Mouse (Mus musculus) kidney, embryonic 15.5 days (tissue): ENCODE measurements around the gene Gm11549. TPM values are rescaled to one million over a fixed set of nuclear protein-coding genes. Genes with fewer than 3 reads are reported as not detected.

Experiments
- ATAC-seq: fragments of 200-750 bp; cut with Nextera tagmentation; replicated peaks from 2 replicates; pipeline ENCODE4 v1.8.0; 2017; ENCODE audit warnings: moderate TSS enrichment; ENCODE audit not compliant: low FRiP score
- H3K27ac ChIP-seq: fragments of 300-500 bp; sonication (generic); 2 replicates; pipeline ENCODE4 v1.5.1; 2015; ENCODE audit warnings: mild to moderate bottlenecking, inconsistent platforms
- H3K27me3 ChIP-seq: fragments of 300-500 bp; sonication (generic); 2 replicates; pipeline ENCODE4 v1.6.1; 2015; ENCODE audit warnings: inconsistent platforms
- H3K36me3 ChIP-seq: fragments of 300-500 bp; sonication (generic); 2 replicates; pipeline ENCODE4 v1.6.1; 2015; ENCODE audit warnings: inconsistent platforms
- H3K4me1 ChIP-seq: fragments of 300-500 bp; sonication (generic); 2 replicates; pipeline ENCODE4 v1.6.1; 2015; ENCODE audit warnings: inconsistent platforms
- H3K4me2 ChIP-seq: fragments of 300-500 bp; sonication (generic); 2 replicates; pipeline ENCODE4 v1.6.1; 2015; ENCODE audit warnings: moderate library complexity, mild to moderate bottlenecking, inconsistent platforms
- H3K4me3 ChIP-seq: fragments of 300-500 bp; sonication (generic); replicated peaks from 2 replicates; pipeline ENCODE4 v1.5.1; 2015; ENCODE audit warnings: mild to moderate bottlenecking, inconsistent platforms
- H3K9ac ChIP-seq: fragments of 300-500 bp; sonication (generic); 2 replicates; pipeline ENCODE4 v1.6.1; 2015; ENCODE audit warnings: mild to moderate bottlenecking, inconsistent platforms
- H3K9me3 ChIP-seq: fragments of 300-500 bp; sonication (generic); replicated peaks from 2 replicates; pipeline ENCODE4 v1.6.1; 2016; ENCODE audit warnings: inconsistent platforms
- WGBS: fragments of 180-500 bp; shearing (Covaris S2); methylation state at CpG from one replicate; pipeline ENCODE4 v1.1.7; 2015; ENCODE audit warnings: mixed read lengths; 5-methylcytosine and 5-hydroxymethylcytosine counted together
- polyA plus RNA-seq: library from polyadenylated mRNA; unstranded; fragments of >200 nt; fragmentation: Nextera tagmentation; extraction: Ambion mirVana; gene quantifications from 2 replicates; pipeline ENCODE4 v1.2.1, GENCODE M21; 2015

Gene Gm11549
- polyA plus RNA-seq, 1 experiment from 2014 or later, result 0.05 TPM

DNA sequence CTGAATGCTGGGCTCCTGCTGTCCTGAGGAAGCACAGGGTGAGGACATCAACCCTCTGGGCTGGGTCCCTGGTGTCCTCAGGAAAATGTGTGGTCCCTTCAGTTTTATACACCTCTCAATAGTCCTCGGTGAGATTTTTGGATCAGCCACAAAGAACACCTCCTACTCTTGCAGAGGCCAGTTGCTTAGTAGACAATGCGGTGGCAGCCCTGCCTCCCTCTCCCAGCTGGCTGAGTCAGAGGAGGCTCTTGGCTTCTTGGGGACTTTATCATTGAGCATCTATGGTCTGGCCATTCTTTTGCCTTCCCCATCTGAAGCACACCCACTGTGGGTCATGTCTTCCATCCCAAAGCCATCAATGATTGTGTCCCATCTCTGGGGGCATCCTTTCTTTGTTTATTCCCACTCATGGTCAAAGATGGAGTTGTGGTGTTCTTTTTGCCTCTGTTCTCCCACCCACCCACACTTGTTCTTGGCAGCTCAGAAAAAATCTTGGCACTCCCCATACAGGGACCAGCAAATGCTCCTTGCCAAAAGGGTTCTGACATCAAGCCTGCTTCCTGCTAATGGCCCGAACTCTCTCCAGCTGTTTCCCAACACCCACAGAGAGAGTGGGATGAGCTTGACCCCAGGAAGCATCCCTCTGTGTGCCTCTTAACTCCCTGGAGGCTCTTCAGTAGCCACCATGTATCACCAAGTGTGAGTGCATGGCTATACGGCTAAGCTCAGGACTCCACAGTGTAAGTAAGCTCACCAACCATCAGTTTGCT is 16.3 kb upstream of the Gm11549 start:
- Histone ChIP-seq H3K27me3 (no peaks in the 10 kb centered on the region; the same call in 1 of the 2 replicates), H3K4me1 (peaks cover 5% of the 10 kb centered on the region; the same call in 1 of the 2 replicates), H3K4me3 (no peak overlapping the region), H3K9ac (no peak overlapping the region), H3K36me3 (no peaks in the 10 kb centered on the region), H3K4me2 (no peak overlapping the region), H3K9me3 (no peaks in the 10 kb centered on the region), H3K27ac (no peak overlapping the region)
- no peak for ATAC-seq
- 80% methylated on average over 4 of the region's 4 CpGs for WGBS

DNA sequence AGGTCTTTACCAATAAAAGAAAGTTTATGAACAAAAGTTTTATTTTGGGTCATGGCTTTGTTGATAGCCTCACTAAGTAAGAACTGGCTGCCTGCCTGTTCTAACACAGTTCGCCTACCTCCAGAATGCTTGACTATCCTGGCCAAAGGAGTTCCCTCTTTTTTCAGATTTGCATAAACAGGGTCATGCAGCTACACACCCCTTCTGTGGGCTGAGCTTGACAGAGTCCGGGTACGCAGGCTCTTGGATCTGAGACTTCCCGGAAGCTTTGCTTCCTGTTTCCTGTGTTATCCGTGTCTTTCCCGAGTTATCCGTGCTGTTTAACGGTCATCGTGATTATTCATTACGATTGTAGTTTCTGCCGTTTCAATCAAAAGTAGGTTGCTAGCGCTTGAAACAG is 14.4 kb upstream of the Gm11549 start:
- ATAC-seq, result no peak
- WGBS, result 85% methylated on average over 12 of the region's 12 CpGs

DNA sequence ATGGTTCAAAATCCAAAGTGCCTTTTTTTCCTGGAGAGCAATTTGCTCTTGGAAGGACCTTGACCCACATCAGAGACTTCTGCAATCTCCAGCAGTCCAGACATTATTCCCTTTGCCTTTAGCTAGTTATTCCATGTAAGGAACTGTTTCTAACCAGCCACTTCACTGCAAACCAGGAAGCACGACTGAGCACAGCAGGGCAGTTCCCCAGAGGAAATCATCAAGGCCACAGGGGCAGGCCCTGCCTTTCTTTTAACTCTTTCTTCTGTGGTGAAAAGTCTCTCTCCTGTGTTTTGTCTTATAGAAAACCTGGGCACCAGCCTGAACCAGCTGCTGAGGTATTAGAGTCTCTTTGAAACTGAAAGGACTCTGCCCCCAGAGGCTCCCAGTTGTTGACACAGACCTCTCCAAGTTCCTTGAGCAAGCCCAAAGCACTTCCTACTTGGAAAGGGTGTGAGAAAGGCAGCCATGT is 11.6 kb upstream of the Gm11549 start:
- Histone ChIP-seq H3K36me3 (no peaks in the 10 kb centered on the region), H3K4me3 (no peak overlapping the region), H3K4me2 (no peak overlapping the region), H3K27ac (no peak overlapping the region), H3K27me3 (peaks cover 8% of the 10 kb centered on the region; the same call in 1 of the 2 replicates), H3K9me3 (no peaks in the 10 kb centered on the region), H3K4me1 (peaks cover 13% of the 10 kb centered on the region; the same call in 1 of the 2 replicates), H3K9ac (no peak overlapping the region)
- 0% methylated on average over 1 of the region's 1 CpGs for WGBS
- ATAC-seq, result no peak

More for the DNA sequence above, 14.4 kb upstream of the Gm11549 start:
- Histone ChIP-seq H3K27ac (no peak overlapping the region), H3K4me2 (no peak overlapping the region), H3K4me1 (peaks cover 13% of the 10 kb centered on the region; the same call in 1 of the 2 replicates), H3K36me3 (no peaks in the 10 kb centered on the region), H3K9me3 (no peaks in the 10 kb centered on the region), H3K9ac (no peak overlapping the region), H3K4me3 (no peak overlapping the region), H3K27me3 (peaks cover under 1% of the 10 kb centered on the region; the same call in 1 of the 2 replicates)

DNA sequence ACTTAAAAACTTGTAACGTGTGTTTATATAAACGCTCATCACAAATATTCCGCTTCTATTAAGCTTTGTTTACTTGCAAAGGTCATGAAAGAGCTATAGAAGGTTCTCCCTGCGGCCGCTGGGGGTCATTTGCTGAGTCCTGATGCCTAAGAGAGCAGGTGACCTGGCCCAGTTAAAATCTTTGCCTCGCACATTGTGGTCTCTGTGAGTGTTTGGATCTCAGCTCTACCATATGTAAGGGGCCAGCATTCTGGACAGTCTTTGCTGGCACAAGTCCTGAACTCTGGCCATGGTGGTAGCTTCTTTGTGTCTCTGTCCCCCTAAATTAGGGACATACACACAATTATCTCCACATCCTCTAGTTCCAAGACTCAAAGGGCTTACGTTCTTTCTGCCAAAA is 11.1 kb upstream of the Gm11549 start:
- Histone ChIP-seq H3K4me2 (no peak overlapping the region), H3K4me3 (no peak overlapping the region), H3K27ac (no peak overlapping the region), H3K36me3 (no peaks in the 10 kb centered on the region), H3K9me3 (no peaks in the 10 kb centered on the region), H3K9ac (no peak overlapping the region), H3K27me3 (peaks cover 8% of the 10 kb centered on the region; the same call in 1 of the 2 replicates), H3K4me1 (peaks cover 13% of the 10 kb centered on the region; the same call in 1 of the 2 replicates)
- no peak for ATAC-seq
- 49% methylated on average over 7 of the region's 7 CpGs for WGBS

DNA sequence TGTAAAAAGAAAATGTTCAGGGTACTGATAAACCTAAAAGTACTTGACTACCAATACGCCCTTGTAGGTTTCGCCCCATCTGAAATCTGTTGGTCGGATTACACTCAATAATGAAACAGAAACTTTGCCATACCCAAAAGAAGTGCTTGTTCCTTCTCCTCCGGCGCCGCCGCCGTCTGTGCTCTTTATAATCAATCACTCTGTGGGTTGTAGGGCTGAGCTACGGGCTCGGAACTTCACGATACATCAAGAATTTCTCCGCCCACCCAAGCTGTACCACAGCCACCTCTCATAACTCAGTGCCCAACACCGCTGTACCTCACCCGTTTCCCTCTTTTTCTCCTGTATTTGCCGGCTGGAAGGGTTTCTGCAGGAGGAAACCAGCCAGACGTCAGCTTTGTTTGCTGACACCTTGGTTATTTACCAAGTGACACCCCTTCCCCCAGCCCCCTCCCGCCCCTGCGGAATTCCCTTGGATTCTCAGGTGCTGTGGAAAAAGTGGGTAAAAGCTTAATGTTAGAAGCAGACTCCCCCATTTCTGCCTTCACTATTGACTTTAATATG is 10.4 kb upstream of the Gm11549 start:
- Histone ChIP-seq H3K4me3 (peak overlapping the region; percentile 38), H3K36me3 (no peaks in the 10 kb centered on the region), H3K9me3 (no peaks in the 10 kb centered on the region), H3K27me3 (peaks cover 8% of the 10 kb centered on the region; the same call in 1 of the 2 replicates), H3K4me2 (peak overlapping the region; percentile 61), H3K27ac (no peak overlapping the region), H3K9ac (no peak overlapping the region), H3K4me1 (peaks cover 13% of the 10 kb centered on the region; the same call in 1 of the 2 replicates)
- ATAC-seq, result no peak
- 4% methylated on average over 18 of the region's 18 CpGs for WGBS

DNA sequence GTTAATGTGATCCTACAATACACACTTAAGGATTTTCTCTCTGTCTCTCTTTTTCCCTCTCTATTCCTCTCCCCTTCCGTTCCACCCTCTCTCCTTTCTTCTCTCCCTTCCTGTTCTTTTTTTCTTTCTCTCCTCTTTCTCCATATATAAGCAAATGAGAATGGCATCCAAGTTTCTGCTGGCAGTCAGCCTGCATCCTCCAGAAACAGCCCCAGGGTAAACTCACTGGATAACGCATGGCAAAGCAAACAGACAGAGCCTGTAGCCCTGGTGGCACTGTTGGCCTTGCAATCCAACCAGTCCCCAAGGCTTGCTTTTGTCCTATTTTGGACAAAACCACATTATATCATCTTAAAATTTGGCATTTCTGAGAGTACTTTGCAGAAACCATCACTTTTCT is 9.6 kb upstream of the Gm11549 start:
- no peak for ATAC-seq
- Histone ChIP-seq H3K9me3 (no peaks in the 10 kb centered on the region), H3K36me3 (no peaks in the 10 kb centered on the region), H3K27ac (no peak overlapping the region), H3K9ac (no peak overlapping the region), H3K4me3 (no peak overlapping the region), H3K4me1 (peaks cover 13% of the 10 kb centered on the region; the same call in 1 of the 2 replicates), H3K4me2 (peak overlapping the region; percentile 61; the same call in 1 of the 2 replicates), H3K27me3 (peaks cover 8% of the 10 kb centered on the region; the same call in 1 of the 2 replicates)
- WGBS, result 45% methylated on average over 2 of the region's 2 CpGs

DNA sequence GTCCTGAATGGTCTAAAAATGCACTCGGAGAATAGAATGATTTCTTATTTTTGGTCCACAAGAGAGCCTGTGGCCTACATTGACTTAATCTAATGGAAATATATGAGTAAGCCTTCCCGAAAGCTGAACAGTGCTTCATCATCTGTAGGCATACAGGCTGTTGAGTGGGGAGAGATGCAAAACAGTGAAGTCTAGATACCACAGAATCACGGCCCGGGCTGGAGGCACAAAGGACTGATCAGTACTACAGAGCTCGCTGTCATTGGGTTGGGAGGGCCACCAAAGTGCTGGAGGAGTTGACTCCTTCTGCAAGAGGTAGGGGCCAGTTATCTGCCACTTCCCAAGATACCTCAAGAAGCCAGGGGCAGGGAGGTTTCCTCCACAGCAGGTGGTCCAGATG is 9.2 kb upstream of the Gm11549 start:
- Histone ChIP-seq H3K27ac (no peak overlapping the region), H3K36me3 (no peaks in the 10 kb centered on the region), H3K4me1 (peaks cover 13% of the 10 kb centered on the region; the same call in 1 of the 2 replicates), H3K4me2 (no peak overlapping the region), H3K9me3 (no peaks in the 10 kb centered on the region), H3K9ac (no peak overlapping the region), H3K4me3 (no peak overlapping the region), H3K27me3 (peaks cover 8% of the 10 kb centered on the region; the same call in 1 of the 2 replicates)
- 77% methylated on average over 5 of the region's 5 CpGs for WGBS
- no peak for ATAC-seq

DNA sequence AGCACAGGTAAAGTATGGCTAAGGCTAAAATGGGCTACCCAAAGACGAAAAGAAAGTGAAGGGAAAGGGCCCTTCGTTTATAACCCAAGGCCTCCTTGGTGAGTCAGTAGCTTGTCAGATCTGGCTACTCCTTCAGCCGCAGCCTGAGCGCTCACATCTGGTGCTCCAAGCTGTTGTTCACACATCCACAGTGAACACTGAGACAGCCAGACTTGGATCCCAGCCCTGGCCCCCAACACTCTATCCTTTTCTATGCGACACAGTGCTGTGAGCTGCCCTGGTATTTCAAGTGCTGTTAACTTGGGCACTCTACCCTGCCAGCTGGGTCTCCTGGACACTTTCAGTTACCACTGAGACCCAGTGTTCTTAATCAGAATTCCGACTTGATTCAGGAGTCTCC is 8.7 kb upstream of the Gm11549 start:
- no peak for ATAC-seq

DNA sequence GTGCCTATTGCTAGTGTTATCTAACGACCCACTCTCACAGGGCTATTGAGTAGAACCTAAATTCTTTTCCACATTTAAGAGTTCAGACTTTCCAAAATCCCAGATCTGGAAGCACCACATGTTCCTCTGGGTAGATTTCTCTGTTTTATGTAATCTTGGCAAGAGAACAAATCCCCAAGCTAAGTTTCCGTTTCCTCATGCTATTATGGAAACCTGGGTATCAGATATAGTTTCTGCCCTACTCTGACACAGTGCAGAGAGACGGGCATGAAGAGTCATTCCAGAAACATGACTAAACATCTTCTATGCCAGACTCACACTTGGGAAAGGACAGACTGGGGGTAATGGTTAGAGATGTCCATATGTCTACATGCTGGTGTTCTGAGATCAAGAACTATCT is 2.9 kb upstream of the Gm11549 start:
- Histone ChIP-seq H3K27ac (no peak overlapping the region), H3K9ac (no peak overlapping the region), H3K36me3 (no peaks in the 10 kb centered on the region), H3K4me2 (no peak overlapping the region), H3K4me1 (peaks cover 10% of the 10 kb centered on the region; the same call in 1 of the 2 replicates), H3K27me3 (peaks cover 38% of the 10 kb centered on the region), H3K9me3 (no peaks in the 10 kb centered on the region), H3K4me3 (no peak overlapping the region)
- no peak for ATAC-seq
- 76% methylated on average over 3 of the region's 3 CpGs for WGBS

More for the DNA sequence above, 8.7 kb upstream of the Gm11549 start:
- H3K27ac ChIP-seq, result no peak overlapping the region
- 78% methylated on average over 6 of the region's 6 CpGs for WGBS
- H3K9me3 ChIP-seq, result no peaks in the 10 kb centered on the region
- H3K4me3 ChIP-seq, result no peak overlapping the region
- no peak overlapping the region for H3K4me2 ChIP-seq
- H3K4me1 ChIP-seq, result peaks cover 13% of the 10 kb centered on the region; the same call in 1 of the 2 replicates
- no peak overlapping the region for H3K9ac ChIP-seq
- peaks cover 8% of the 10 kb centered on the region; the same call in 1 of the 2 replicates for H3K27me3 ChIP-seq
- H3K36me3 ChIP-seq, result no peaks in the 10 kb centered on the region

DNA sequence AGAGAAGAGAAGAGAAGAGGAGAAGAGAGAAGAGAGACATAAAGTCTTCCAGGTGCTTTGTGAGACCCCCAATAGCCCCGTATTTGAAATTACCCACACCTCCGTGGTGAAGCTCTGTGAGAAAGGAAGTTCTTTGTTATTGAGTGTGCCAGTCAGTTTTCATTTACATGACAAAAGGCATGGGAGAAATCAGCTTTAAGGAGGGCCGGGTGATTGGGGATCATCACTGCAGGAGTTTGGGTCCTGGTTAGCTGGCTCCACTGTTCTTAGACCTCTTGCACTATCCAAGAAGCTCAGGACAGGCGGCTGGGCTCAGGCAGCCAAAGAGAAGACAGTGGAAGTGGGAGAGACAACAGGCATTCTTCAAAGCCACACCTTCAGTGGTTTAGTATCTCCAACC is 524 bp upstream of the Gm11549 start:
- H3K4me1 ChIP-seq, result peaks cover 10% of the 10 kb centered on the region; the same call in 1 of the 2 replicates
- H3K9me3 ChIP-seq, result no peaks in the 10 kb centered on the region
- no peak for ATAC-seq
- no peak overlapping the region for H3K4me3 ChIP-seq
- no peak overlapping the region for H3K27ac ChIP-seq
- H3K36me3 ChIP-seq, result no peaks in the 10 kb centered on the region
- WGBS, result 14% methylated on average over 4 of the region's 4 CpGs
- H3K4me2 ChIP-seq, result no peak overlapping the region
- peaks cover 51% of the 10 kb centered on the region for H3K27me3 ChIP-seq
- H3K9ac ChIP-seq, result no peak overlapping the region

DNA sequence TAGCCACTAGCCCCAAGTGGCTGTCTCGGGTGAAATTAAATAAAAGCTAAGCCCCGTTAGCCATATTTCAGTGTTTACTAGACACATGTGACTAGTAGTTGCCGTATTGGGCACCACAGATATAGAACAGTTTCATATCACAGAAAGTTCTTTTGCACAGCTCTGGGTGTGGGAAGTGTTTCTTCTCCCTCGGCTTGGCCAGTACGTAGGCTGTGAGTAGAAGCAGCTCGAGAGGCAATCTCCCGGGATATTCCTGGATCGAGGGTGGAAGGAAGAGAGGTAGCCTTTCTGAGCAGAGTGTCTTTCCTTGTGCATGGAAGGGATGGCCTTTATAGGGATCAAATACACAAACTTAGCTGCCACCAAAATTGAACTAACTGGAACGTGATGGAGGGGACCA is 5.4 kb downstream of the Gm11549 start:
- peaks cover 5% of the 10 kb centered on the region; the same call in 1 of the 2 replicates for H3K4me1 ChIP-seq
- no peaks in the 10 kb centered on the region for H3K9me3 ChIP-seq
- H3K27ac ChIP-seq, result no peak overlapping the region
- H3K36me3 ChIP-seq, result no peaks in the 10 kb centered on the region
- H3K9ac ChIP-seq, result no peak overlapping the region
- peaks cover 26% of the 10 kb centered on the region for H3K27me3 ChIP-seq
- WGBS, result 87% methylated on average over 9 of the region's 9 CpGs
- H3K4me3 ChIP-seq, result no peak overlapping the region
- no peak overlapping the region for H3K4me2 ChIP-seq
- ATAC-seq, result no peak

DNA sequence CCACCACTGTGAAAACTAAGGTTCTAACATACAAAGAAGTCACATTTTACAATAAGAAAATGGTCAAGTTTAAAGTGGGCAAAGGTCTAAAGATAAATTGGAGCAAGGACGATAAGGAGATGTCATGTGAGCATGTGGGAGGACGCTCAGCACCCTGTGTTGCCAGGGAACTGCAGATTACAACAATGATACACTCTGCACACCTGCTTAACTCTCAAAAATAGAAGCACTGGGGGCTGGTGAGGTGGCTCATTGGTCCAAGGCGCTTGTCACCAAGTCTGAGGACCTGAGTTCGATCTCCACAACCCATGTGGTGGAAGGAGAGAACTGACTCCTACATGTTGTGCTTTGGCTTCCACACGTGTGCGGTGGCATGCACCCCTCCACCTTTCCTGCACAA is 10.1 kb downstream of the Gm11549 start:
- Histone ChIP-seq H3K27ac (no peak overlapping the region), H3K4me3 (no peak overlapping the region), H3K9ac (no peak overlapping the region), H3K9me3 (no peaks in the 10 kb centered on the region), H3K4me1 (no peaks in the 10 kb centered on the region), H3K4me2 (no peak overlapping the region), H3K36me3 (no peaks in the 10 kb centered on the region), H3K27me3 (no peaks in the 10 kb centered on the region)
- WGBS, result 76% methylated on average over 6 of the region's 6 CpGs
- ATAC-seq, result no peak
